Mouse (Mus musculus): ENCODE measurements at regions not wholly inside any gene's neighbourhood (a gene's known extent, or its start where the extent isn't known, plus 50 kb on each side); places are given as distances from the start of the nearest gene placed in this dataset.
"Not testable (repeated sequence)": the region's sequence is repeated elsewhere in the genome, so short reads cannot be mapped to it uniquely, and the experiment has no call there.

DNA sequence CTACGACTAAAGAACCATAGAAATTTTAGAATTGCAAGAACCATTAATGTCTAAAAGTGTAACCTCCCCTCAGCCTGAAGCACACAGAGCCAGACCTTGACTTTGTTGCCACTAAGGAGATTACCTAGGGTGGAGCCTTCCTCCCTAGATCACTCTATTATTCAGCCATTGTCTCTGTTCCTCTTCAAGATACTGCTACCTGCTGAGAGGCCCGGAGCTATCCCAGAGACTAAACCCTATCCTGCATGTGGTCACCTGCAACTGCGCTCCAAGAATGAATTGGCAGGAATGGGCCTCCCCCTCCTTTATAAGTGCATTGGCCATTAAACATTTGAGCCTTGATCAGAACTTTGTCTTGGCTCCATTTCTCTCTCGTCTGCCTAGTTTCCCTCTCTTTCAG lies 286.0 kb upstream of the Adamts5 start:
- not testable (repeated sequence) for TF ChIP-seq GATA1 (IDR thresholded peaks at IDR 0.05; ENCODE audit: borderline replicate concordance, low read length); FLI1 (IDR thresholded peaks at IDR 0.05; ENCODE audit: low read length)
